Mouse (Mus musculus) olfactory bulb, adult 2 months (tissue): ENCODE data around the gene Rsph1.

Experiments used
- CTCF ChIP-seq: fragments of 200-500 bp; IDR thresholded peaks from 2 replicates; pipeline ENCODE4 v1.5.1; 2012; ENCODE audit warnings: low read depth, mild to moderate bottlenecking, low read length, moderate library complexity; ENCODE audit not compliant: insufficient read depth
- POLR2A ChIP-seq: fragments of 200-500 bp; IDR thresholded peaks from 2 replicates; pipeline ENCODE4 v1.6.1; 2012; ENCODE audit warnings: mild to moderate bottlenecking, low read depth, low read length, moderate library complexity; ENCODE audit not compliant: insufficient read depth

DNA sequence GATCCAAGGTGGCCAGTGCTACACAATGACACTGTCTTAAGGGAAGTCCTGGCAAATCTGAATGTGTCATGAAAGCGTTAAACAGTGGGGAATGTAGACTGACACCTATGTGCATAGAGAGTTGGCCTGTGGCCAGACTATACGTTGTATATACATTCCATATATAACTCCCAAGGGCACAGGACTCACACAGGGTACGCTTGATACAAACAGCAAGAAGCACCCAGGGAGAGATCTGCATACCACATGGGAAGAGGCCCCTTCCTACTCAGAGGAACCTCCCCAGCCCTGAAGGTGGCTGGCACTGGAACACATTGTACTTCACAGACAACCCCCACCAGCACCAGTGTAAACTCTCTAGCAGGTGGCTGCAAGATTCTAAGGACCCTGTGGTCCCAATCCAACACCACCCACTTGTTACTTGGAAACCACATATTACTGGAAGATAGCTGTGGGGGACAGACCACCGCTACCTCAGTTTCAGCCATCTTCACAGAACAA, 54.3 kb downstream of the Rsph1 start:
- TF ChIP-seq POLR2A (no peak), CTCF (no peak)
